Mouse (Mus musculus): Measurements from ENCODE around the gene Mdm1.

- TF ChIP-seq CTCF (IDR thresholded peaks at IDR 0.05; ENCODE audit: low read depth, low read length), result no peak
- no peak for TF ChIP-seq POLR2A (IDR thresholded peaks at IDR 0.05; ENCODE audit: extremely low read depth, insufficient read depth, low read length)
Observed at GRCm38 (mm10) chr10:118130016-118130415, 11.6 kb upstream of the Mdm1 start.
